Mouse (Mus musculus) midbrain, embryonic 16.5 days (tissue): ENCODE measurements around the gene Snw1. TPM values are rescaled to one million over a fixed set of nuclear protein-coding genes. Genes with fewer than 3 reads are reported as not detected.

Source experiments
- ATAC-seq: fragments of 200-750 bp; cut with Nextera tagmentation; 2 replicates; pipeline ENCODE4 v1.8.0; 2017; ENCODE audit warnings: moderate TSS enrichment
- H3K27ac ChIP-seq: fragments of 300-500 bp; sonication (generic); 2 replicates; pipeline ENCODE4 v1.5.1; 2014; ENCODE audit warnings: mild to moderate bottlenecking, low read length, mixed read lengths
- H3K27me3 ChIP-seq: fragments of 300-500 bp; sonication (generic); 2 replicates; pipeline ENCODE4 v1.6.1; 2014; ENCODE audit warnings: low read depth, low read length, mixed read lengths; ENCODE audit not compliant: control insufficient read depth, insufficient read depth
- H3K36me3 ChIP-seq: fragments of 300-500 bp; sonication (generic); 2 replicates; pipeline ENCODE4 v1.6.1; 2014; ENCODE audit warnings: mild to moderate bottlenecking, low read length, moderate library complexity, mixed read lengths; ENCODE audit not compliant: control insufficient read depth, insufficient read depth
- H3K4me1 ChIP-seq: fragments of 300-500 bp; sonication (generic); 2 replicates; pipeline ENCODE4 v1.6.1; 2014; ENCODE audit warnings: mild to moderate bottlenecking, low read length, mixed read lengths; ENCODE audit not compliant: control insufficient read depth, insufficient read depth
- H3K4me2 ChIP-seq: fragments of 300-500 bp; sonication (generic); 2 replicates; pipeline ENCODE4 v1.6.1; 2014; ENCODE audit warnings: mild to moderate bottlenecking, low read length, mixed read lengths
- H3K4me3 ChIP-seq: fragments of 300-500 bp; sonication (generic); 2 replicates; pipeline ENCODE4 v1.5.1; 2014; ENCODE audit warnings: low read depth, mild to moderate bottlenecking, low read length, moderate library complexity, mixed read lengths
- H3K9ac ChIP-seq: fragments of 300-500 bp; sonication (generic); 2 replicates; pipeline ENCODE4 v1.6.1; 2014; ENCODE audit warnings: low read depth, low read length, mixed read lengths
- H3K9me3 ChIP-seq: fragments of 300-500 bp; sonication (generic); replicated peaks from 2 replicates; pipeline ENCODE4 v1.6.1; 2014; ENCODE audit warnings: mild to moderate bottlenecking, low read length, mixed read lengths; ENCODE audit not compliant: control insufficient read depth, poor library complexity, severe bottlenecking
- WGBS: fragments of 180-500 bp; shearing (Covaris S2); extraction: QIAGEN DNeasy Blood & Tissue Kit; methylation state at CpG from one replicate; pipeline ENCODE4 v1.1.7; 2014; 5-methylcytosine and 5-hydroxymethylcytosine counted together
- polyA plus RNA-seq: library from polyadenylated mRNA; unstranded; fragments of >200 nt; fragmentation: Nextera tagmentation; extraction: Ambion mirVana; gene quantifications from 2 replicates; pipeline ENCODE4 v1.2.1, GENCODE M21; 2015

Gene Snw1
- polyA plus RNA-seq, 1 experiment from 2014 or later, result 93.1 TPM

GRCm38 (mm10) chr12:87470263-87471136, 1.6 kb downstream of the Snw1 start:
- Histone ChIP-seq H3K9ac (no peak overlapping the region), H3K4me3 (no peak overlapping the region), H3K27me3 (no peaks in the 10 kb centered on the region), H3K27ac (no peak overlapping the region), H3K4me2 (peak overlapping the region; percentile 81), H3K4me1 (peaks cover 17% of the 10 kb centered on the region), H3K9me3 (no peaks in the 10 kb centered on the region), H3K36me3 (peaks cover 2% of the 10 kb centered on the region)
- WGBS, result 77% methylated on average over 7 of the region's 7 CpGs
- no peak for ATAC-seq

GRCm38 (mm10) chr12:87464678-87465297, 7.3 kb downstream of the Snw1 start:
- Histone ChIP-seq H3K9me3 (no peaks in the 10 kb centered on the region), H3K27me3 (no peaks in the 10 kb centered on the region), H3K4me1 (peaks cover 4% of the 10 kb centered on the region), H3K9ac (no peak overlapping the region), H3K36me3 (peaks cover 29% of the 10 kb centered on the region), H3K4me3 (no peak overlapping the region), H3K4me2 (no peak overlapping the region), H3K27ac (no peak overlapping the region)
- no peak for ATAC-seq
- 90% methylated on average over 6 of the region's 6 CpGs for WGBS

- WGBS, result 93% methylated on average over 9 of the region's 9 CpGs
- H3K4me1 ChIP-seq, result peaks cover 6% of the 10 kb centered on the region
- H3K27me3 ChIP-seq, result no peaks in the 10 kb centered on the region
- H3K36me3 ChIP-seq, result peaks cover 53% of the 10 kb centered on the region
- ATAC-seq, result no peak
- H3K9ac ChIP-seq, result no peak overlapping the region
- no peak overlapping the region for H3K27ac ChIP-seq
- no peaks in the 10 kb centered on the region for H3K9me3 ChIP-seq
- no peak overlapping the region for H3K4me3 ChIP-seq
- no peak overlapping the region for H3K4me2 ChIP-seq
These were observed 22.6 kb downstream of the Snw1 start for GRCm38 (mm10) chr12:87449456-87449855.

- WGBS, result 5% methylated on average over 16 of the region's 16 CpGs
- Histone ChIP-seq H3K9ac (peak overlapping the region; percentile 78), H3K27me3 (no peaks in the 10 kb centered on the region), H3K4me1 (peaks cover 24% of the 10 kb centered on the region), H3K4me2 (peak overlapping the region; percentile 93), H3K36me3 (peaks cover 14% of the 10 kb centered on the region), H3K27ac (no peak overlapping the region), H3K4me3 (peak overlapping the region; percentile 57), H3K9me3 (no peaks in the 10 kb centered on the region)
- ATAC-seq, result peak; percentile 46
These were observed 27.9 kb downstream of the Snw1 start for GRCm38 (mm10) chr12:87444211-87444610.

GRCm38 (mm10) chr12:87443700-87444122, 28.4 kb downstream of the Snw1 start, which contains the start of the genes Slirp and Alkbh1:
Gene Slirp, plus strand, starts transcription at chr12:87443896.
Gene Alkbh1, minus strand, starts transcription at chr12:87444017.
- Histone ChIP-seq H3K4me2 (peak within 1 kb of the TSS; percentile 93), H3K4me1 (peaks cover 24% of the 10 kb centered on the region), H3K27ac (peak within 1 kb of the TSS; percentile 75), H3K27me3 (no peaks in the 10 kb centered on the region), H3K9ac (peak within 1 kb of the TSS; percentile 78), H3K9me3 (no peaks in the 10 kb centered on the region), H3K4me3 (peak within 1 kb of the TSS; percentile 57), H3K36me3 (peaks cover 11% of the 10 kb centered on the region)
- ATAC-seq, result peak; percentile 96
- under 1% methylated on average over 28 of the region's 28 CpGs for WGBS

GRCm38 (mm10) chr12:87443115-87443699, 28.9 kb downstream of the Snw1 start:
- ATAC-seq, result peak; percentile 92
- WGBS, result under 1% methylated on average over 33 of the region's 33 CpGs
- no peaks in the 10 kb centered on the region for H3K9me3 ChIP-seq
- no peaks in the 10 kb centered on the region for H3K27me3 ChIP-seq
- peak overlapping the region; percentile 57 for H3K4me3 ChIP-seq
- H3K4me2 ChIP-seq, result peak overlapping the region; percentile 85
- H3K9ac ChIP-seq, result peak overlapping the region; percentile 78
- peaks cover 9% of the 10 kb centered on the region for H3K36me3 ChIP-seq
- H3K27ac ChIP-seq, result peak overlapping the region; percentile 75
- peaks cover 24% of the 10 kb centered on the region for H3K4me1 ChIP-seq

GRCm38 (mm10) chr12:87442177-87443114, 29.6 kb downstream of the Snw1 start:
- peak overlapping the region; percentile 57 for H3K4me3 ChIP-seq
- peak overlapping the region; percentile 85 for H3K4me2 ChIP-seq
- H3K9me3 ChIP-seq, result no peaks in the 10 kb centered on the region
- H3K27ac ChIP-seq, result no peak overlapping the region
- H3K36me3 ChIP-seq, result peaks cover 12% of the 10 kb centered on the region
- H3K9ac ChIP-seq, result peak overlapping the region; percentile 78
- peaks cover 24% of the 10 kb centered on the region for H3K4me1 ChIP-seq
- ATAC-seq, result no peak
- WGBS, result 25% methylated on average over 12 of the region's 12 CpGs
- H3K27me3 ChIP-seq, result no peaks in the 10 kb centered on the region

GRCm38 (mm10) chr12:87428885-87429284, 43.2 kb downstream of the Snw1 start:
- no peak overlapping the region for H3K4me2 ChIP-seq
- H3K9ac ChIP-seq, result no peak overlapping the region
- no peak overlapping the region for H3K27ac ChIP-seq
- H3K4me3 ChIP-seq, result no peak overlapping the region
- peaks cover 42% of the 10 kb centered on the region for H3K36me3 ChIP-seq
- 88% methylated on average over 8 of the region's 8 CpGs for WGBS
- no peaks in the 10 kb centered on the region for H3K27me3 ChIP-seq
- ATAC-seq, result no peak
- H3K4me1 ChIP-seq, result peaks cover 3% of the 10 kb centered on the region; the same call in 1 of the 2 replicates
- H3K9me3 ChIP-seq, result no peaks in the 10 kb centered on the region
